Comparison of ENCODE assay signal across 15 mouse cellular contexts in genomic region chr7:67430987-67431386, GRCm38 (mm10).
"Had no signal": no experiment of that assay in that cellular context is flagged by ENCODE, and none has a peak within 500 bp of the region (broad histone marks: within the 10 kb centered on the region; RNA-seq: fewer than 3 reads in every experiment).

No protein-coding gene starts in this region.

- H3K4me3 ChIP-seq: limb, embryonic 13.5 days; midbrain, embryonic 10.5 days; midbrain, embryonic 15.5 days; neural tube, embryonic 15.5 days; stomach, embryonic 15.5 days had no signal

- H3K27ac ChIP-seq: kidney, postnatal 0 days; limb, embryonic 13.5 days; midbrain, embryonic 10.5 days; midbrain, embryonic 15.5 days; neural tube, embryonic 15.5 days; stomach, embryonic 15.5 days had no signal

- DNase-seq: kidney, adult 11 months; kidney, adult 9 months; kidney, postnatal 36 days; layer of hippocampus, adult 9-11 months; left cerebral cortex, postnatal 4 days; lung, embryonic 14.5 days; lung, postnatal 14 days; thymus, adult 2 months; thymus, postnatal 25 days had no signal

- ATAC-seq: midbrain, embryonic 15.5 days had no signal

- H3K4me1 ChIP-seq: midbrain, embryonic 10.5 days had no signal

- H3K27me3 ChIP-seq: limb, embryonic 13.5 days; midbrain, embryonic 15.5 days; neural tube, embryonic 15.5 days; stomach, embryonic 15.5 days had no signal
